Mouse (Mus musculus): ENCODE results near the gene Gna13.

GRCm38 (mm10) chr11:109375412-109375811, 12.8 kb downstream of the Gna13 start:
- TF ChIP-seq CTCF (IDR thresholded peaks at IDR 0.05; ENCODE audit: low read depth) (no peak), EP300 (IDR thresholded peaks at IDR 0.05; ENCODE audit: low read depth) (no peak)
